Mouse (Mus musculus) cortical plate, adult 2 months (tissue): ENCODE data around the gene D330045A20Rik.

Experiments used
- CTCF ChIP-seq: fragments of 200-500 bp; IDR thresholded peaks from 2 replicates; pipeline ENCODE4 v1.5.1; 2011; ENCODE audit warnings: mild to moderate bottlenecking, control low read depth, low read length; ENCODE audit not compliant: insufficient read depth; ENCODE audit errors: extremely low read depth
- POLR2A ChIP-seq: fragments of 200-500 bp; IDR thresholded peaks from 2 replicates; pipeline ENCODE4 v1.6.1; 2011; ENCODE audit warnings: mild to moderate bottlenecking, low read length, control low read depth; ENCODE audit not compliant: insufficient read depth; ENCODE audit errors: extremely low read depth

GRCm38 (mm10) chrX:139524303-139525091, 44.3 kb downstream of the D330045A20Rik start:
- TF ChIP-seq POLR2A (no peak), CTCF (no peak)
